Mouse (Mus musculus) brain, embryonic 14.5 days (tissue): ENCODE data around the gene Pla2g1b. TPM values are rescaled to one million over a fixed set of nuclear protein-coding genes. Genes with fewer than 3 reads are reported as not detected.
"Not testable (repeated sequence)": the region's sequence is repeated elsewhere in the genome, so short reads cannot be mapped to it uniquely, and the experiment has no call there.

Source experiments
- DNase-seq: peaks from one replicate; pipeline ENCODE4 v3.0.0-alpha.2; 2011; ENCODE audit warnings: low read depth
- CTCF ChIP-seq: fragments of 200-500 bp; IDR thresholded peaks from 2 replicates; pipeline ENCODE4 v1.5.1; 2012; ENCODE audit warnings: inconsistent platforms, mild to moderate bottlenecking, moderate library complexity, borderline replicate concordance; ENCODE audit not compliant: insufficient read depth, insufficient read length; ENCODE audit errors: extremely low read depth
- POLR2A ChIP-seq: fragments of 200-500 bp; IDR thresholded peaks from 2 replicates; pipeline ENCODE4 v1.6.1; 2012; ENCODE audit warnings: mild to moderate bottlenecking, inconsistent platforms, borderline replicate concordance; ENCODE audit not compliant: poor library complexity, insufficient read depth, insufficient read length, severe bottlenecking; ENCODE audit errors: extremely low read depth
- polyA plus RNA-seq: library from polyadenylated mRNA; depleted of rRNA; stranded (reverse); fragments of >200 nt; gene quantifications from 2 replicates; pipeline ENCODE4 v1.2.3, GENCODE M21; 2012

Gene Pla2g1b
- polyA plus RNA-seq, 1 experiment = not detected

- TF ChIP-seq POLR2A = no peak
- no peak for TF ChIP-seq CTCF
- no peak for DNase-seq
Measured at GRCm38 (mm10) chr5:115487942-115488580, 22.0 kb downstream of the Pla2g1b start.

DNA sequence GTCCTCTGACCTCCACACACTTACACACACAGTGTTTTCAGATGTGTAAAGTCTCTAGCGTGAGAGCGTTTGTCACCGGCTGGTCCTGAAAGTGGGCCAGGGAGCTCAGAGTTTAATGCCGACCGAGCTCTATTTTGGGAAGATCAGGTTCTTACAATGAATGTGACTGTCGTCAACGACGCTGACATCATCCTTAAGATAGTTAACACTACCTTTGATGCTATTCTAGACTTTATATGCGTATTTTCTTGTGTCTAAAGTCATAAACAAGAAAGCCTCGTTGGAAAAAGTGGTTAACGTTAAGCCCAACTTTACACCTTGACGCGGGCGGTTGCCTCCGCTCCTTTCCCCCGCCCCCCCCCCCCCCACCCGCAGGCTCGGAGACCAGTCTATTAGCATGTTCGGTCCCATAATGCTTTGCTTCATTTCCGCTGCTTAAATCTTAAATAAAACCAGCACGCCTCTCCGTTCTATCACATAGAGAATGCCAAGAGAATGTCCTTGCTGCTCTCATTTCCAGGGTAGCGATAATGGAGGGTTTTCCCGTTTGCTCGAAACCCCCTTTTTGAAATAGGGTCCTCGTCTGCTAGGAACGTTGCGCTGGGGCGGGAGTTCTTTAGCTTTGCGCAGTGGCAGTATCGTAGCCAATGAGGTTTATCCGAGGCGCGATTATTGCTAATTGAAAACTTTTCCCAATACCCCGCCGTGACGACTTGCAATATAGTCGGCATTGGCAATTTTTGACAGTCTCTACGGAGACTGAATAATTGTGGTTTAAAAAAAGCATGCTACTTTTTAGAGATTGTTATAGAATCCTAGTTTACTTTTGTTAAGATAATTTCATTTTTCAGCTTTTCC lies 23.0 kb downstream of the Pla2g1b start:
- TF ChIP-seq CTCF (no peak), POLR2A (peak; percentile 87; the same call in 1 of the 2 replicates)
- peak; percentile 92 for DNase-seq

- peak; percentile 79; the same call in 1 of the 2 replicates for TF ChIP-seq POLR2A
- TF ChIP-seq CTCF = no peak
- DNase-seq = peak; percentile 96
Measured at GRCm38 (mm10) chr5:115489699-115490637, 23.9 kb downstream of the Pla2g1b start.

GRCm38 (mm10) chr5:115490638-115491000 lies 24.6 kb downstream of the Pla2g1b start:
- DNase-seq = no peak
- TF ChIP-seq POLR2A (no peak), CTCF (no peak)

- TF ChIP-seq CTCF = no peak
- TF ChIP-seq POLR2A = no peak
- no peak for DNase-seq
Measured at GRCm38 (mm10) chr5:115491076-115491475, 25.0 kb downstream of the Pla2g1b start.

GRCm38 (mm10) chr5:115491771-115492322 lies 25.8 kb downstream of the Pla2g1b start:
- TF ChIP-seq CTCF = no peak
- TF ChIP-seq POLR2A = no peak
- DNase-seq = peak; percentile 33

DNA sequence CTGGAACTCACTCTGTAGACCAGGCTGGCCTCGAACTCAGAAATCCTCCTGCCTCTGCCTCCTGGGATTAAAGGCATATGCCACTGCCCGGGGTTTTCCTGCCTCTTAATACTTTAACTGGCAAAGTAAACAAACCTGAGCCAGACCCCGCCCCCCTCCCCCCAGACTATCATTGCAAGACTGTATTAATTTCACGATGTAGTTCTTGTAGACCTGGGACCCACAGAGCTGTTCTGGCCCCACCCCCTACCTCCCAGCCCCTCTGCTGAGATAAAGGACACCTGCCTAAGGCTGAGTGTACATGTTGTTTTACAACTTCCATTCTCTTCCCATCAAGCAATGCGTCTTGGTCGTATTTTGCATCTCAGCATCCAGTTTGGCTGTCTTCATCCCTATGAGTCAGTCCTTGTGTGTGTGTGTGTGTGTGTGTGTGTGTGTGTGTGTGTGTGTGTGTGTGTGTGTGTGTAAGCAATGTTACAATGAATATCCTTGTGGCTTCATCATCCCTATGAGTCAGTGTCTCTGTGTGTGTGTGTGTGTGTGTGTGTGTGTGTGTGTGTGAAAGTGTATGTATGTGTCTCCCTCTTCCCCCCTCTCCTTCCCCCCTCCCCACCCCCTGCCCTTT lies 26.8 kb downstream of the Pla2g1b start:
- TF ChIP-seq POLR2A (no peak), CTCF (no peak)

GRCm38 (mm10) chr5:115493441-115493840 lies 27.4 kb downstream of the Pla2g1b start:
- TF ChIP-seq POLR2A = no peak
- no peak for TF ChIP-seq CTCF
- DNase-seq = peak; percentile 51

More for the DNA sequence above, 26.8 kb downstream of the Pla2g1b start:
- no peak for DNase-seq

- not testable (repeated sequence) for DNase-seq
Measured at GRCm38 (mm10) chr5:115495618-115496017, 29.6 kb downstream of the Pla2g1b start.

GRCm38 (mm10) chr5:115497033-115497432 lies 31.0 kb downstream of the Pla2g1b start:
- no peak for DNase-seq
- no peak for TF ChIP-seq CTCF
- TF ChIP-seq POLR2A = no peak
